Mouse (Mus musculus): ENCODE data around the gene Ppp1r13l. TPM values are rescaled to one million over a fixed set of nuclear protein-coding genes. Genes with fewer than 3 reads are reported as not detected.

Gene Ppp1r13l
- total and polyA plus RNA-seq, 3 experiments: 1.5 to 15.9 TPM; not detected in 1

- TF ChIP-seq USF1 (IDR thresholded peaks at IDR 0.05; ENCODE audit: low read depth, low read length) (no peak), MAZ (IDR thresholded peaks at IDR 0.05; ENCODE audit: low read depth, low read length) (no peak), BHLHE40 (IDR thresholded peaks at IDR 0.05; ENCODE audit: borderline replicate concordance, low read depth, low read length) (no peak), MYB (IDR thresholded peaks at IDR 0.05; ENCODE audit: low read depth, low read length) (no peak), ZKSCAN1 (IDR thresholded peaks at IDR 0.05; ENCODE audit: low read depth, low read length) (no peak), MEF2A (IDR thresholded peaks at IDR 0.05; ENCODE audit: extremely low read depth, insufficient replicate concordance, low read depth, low read length, poor library complexity, severe bottlenecking) (no peak), MAFK (IDR thresholded peaks at IDR 0.05; ENCODE audit: borderline replicate concordance, low read depth, low read length) (no peak), JUND (IDR thresholded peaks at IDR 0.05; ENCODE audit: low read depth, low read length) (no peak), NELFE (IDR thresholded peaks at IDR 0.05; ENCODE audit: low read depth, low read length) (no peak), RCOR1 (IDR thresholded peaks at IDR 0.05; ENCODE audit: low read depth, low read length) (no peak), SMC3 (IDR thresholded peaks at IDR 0.05; ENCODE audit: low read depth, low read length) (no peak)
- H3K79me2 ChIP-seq (ENCODE audit: control insufficient read depth, insufficient read depth, low read length, poor library complexity): no peaks in the 10 kb centered on the region
- peaks cover 0 to 25% of the 10 kb centered on the region in 2 experiments; a peak in 2 of 4 replicates for H3K4me1 ChIP-seq (ENCODE audit: control insufficient read depth in 1 of 2, insufficient read depth in 2 of 2, low read length in 2 of 2)
- H3K27me3 ChIP-seq (ENCODE audit: control insufficient read depth in 1 of 2, insufficient read depth in 2 of 2, low read length in 2 of 2): peaks cover 3 to 9% of the 10 kb centered on the region in 2 experiments; a peak in 3 of 4 replicates
- no peak for DNase-seq (ENCODE audit: low read depth, low spot score)
- no peak overlapping the region for H3K9ac ChIP-seq (ENCODE audit: control insufficient read depth, low read depth, low read length, poor library complexity, severe bottlenecking)
- no peak overlapping the region for H3K27ac ChIP-seq (ENCODE audit: control insufficient read depth, low read depth, low read length)
- H3K9me3 ChIP-seq (replicated peaks; ENCODE audit: insufficient read depth, low read length): no peaks in the 10 kb centered on the region
- no peaks in the 10 kb centered on the region for H3K36me3 ChIP-seq (ENCODE audit: control insufficient read depth in 1 of 2, insufficient read depth in 2 of 2, low read length in 2 of 2)
- peak overlapping the region in 1 of 2 experiments; percentile 37; a peak in 1 of 4 replicates for H3K4me3 ChIP-seq (ENCODE audit: control insufficient read depth in 1 of 2, insufficient read depth in 1 of 2, low read depth in 2 of 2, low read length in 2 of 2)
These were observed 41.3 kb upstream of the Ppp1r13l start for GRCm38 (mm10) chr7:19318201-19318600.

- peaks cover 3 to 8% of the 10 kb centered on the region in 2 experiments; a peak in 3 of 4 replicates for H3K27me3 ChIP-seq (ENCODE audit: control insufficient read depth in 1 of 2, insufficient read depth in 2 of 2, low read length in 2 of 2)
- H3K9ac ChIP-seq (ENCODE audit: control insufficient read depth, low read depth, low read length, poor library complexity, severe bottlenecking): 0 out of 2 replicates have a peak overlapping the region, but pooled peaks have one; percentile 40
- DNase-seq (ENCODE audit: low read depth, low spot score): peak; percentile 71
- no peaks in the 10 kb centered on the region for H3K9me3 ChIP-seq (replicated peaks; ENCODE audit: insufficient read depth, low read length)
- no peaks in the 10 kb centered on the region for H3K79me2 ChIP-seq (ENCODE audit: control insufficient read depth, insufficient read depth, low read length, poor library complexity)
- peaks cover 0 to 25% of the 10 kb centered on the region in 2 experiments; a peak in 2 of 4 replicates for H3K4me1 ChIP-seq (ENCODE audit: control insufficient read depth in 1 of 2, insufficient read depth in 2 of 2, low read length in 2 of 2)
- TF ChIP-seq HCFC1 (IDR thresholded peaks at IDR 0.05; ENCODE audit: low read depth, low read length): peak; percentile 72
- TF ChIP-seq ZNF384 (IDR thresholded peaks at IDR 0.05; ENCODE audit: low read depth, low read length): 0 out of 2 replicates have a peak, but pooled peaks have one; percentile 29
- no peak for TF ChIP-seq TAL1 (IDR thresholded peaks at IDR 0.05; ENCODE audit: low read length)
- H3K36me3 ChIP-seq (ENCODE audit: control insufficient read depth in 1 of 2, insufficient read depth in 2 of 2, low read length in 2 of 2): no peaks in the 10 kb centered on the region
- peak overlapping the region in 1 of 2 experiments; percentile 37; a peak in 1 of 4 replicates for H3K4me3 ChIP-seq (ENCODE audit: control insufficient read depth in 1 of 2, insufficient read depth in 1 of 2, low read depth in 2 of 2, low read length in 2 of 2)
- no peak overlapping the region for H3K27ac ChIP-seq (ENCODE audit: control insufficient read depth, low read depth, low read length)
These were observed 40.9 kb upstream of the Ppp1r13l start for GRCm38 (mm10) chr7:19318676-19319075.

All from MEL (cell line).